Comparison of ENCODE assay signal across 24 mouse cellular contexts in the genomic region with DNA sequence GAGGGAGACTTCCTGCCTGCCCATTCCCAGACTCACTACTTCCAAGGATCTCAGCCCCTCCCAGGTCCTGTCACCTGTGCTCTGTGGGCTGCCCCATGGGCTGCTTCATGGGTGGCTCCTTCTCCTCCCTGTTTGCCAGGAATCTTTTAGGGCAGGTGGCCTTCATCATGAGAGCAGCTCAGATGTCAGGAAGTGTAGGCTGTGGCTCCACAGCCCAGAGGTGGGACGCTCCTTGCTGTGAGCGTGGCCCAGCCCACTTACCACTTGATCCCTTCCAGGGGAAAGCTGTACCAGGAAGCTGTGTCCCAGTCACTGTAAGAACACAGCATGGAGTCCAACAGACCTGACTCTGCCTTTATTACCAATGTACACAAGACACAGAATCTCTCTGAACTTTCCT. TPM values are rescaled to one million over a fixed set of nuclear protein-coding genes. Genes with fewer than 3 reads are reported as not detected.
DNase-seq lines count a peak whose midpoint lies in the region; ATAC-seq and TF ChIP-seq lines count a peak whose summit lies in the region.
"Had no signal": no experiment of that assay in that cellular context is flagged by ENCODE, and none has a peak within 500 bp of the region (broad histone marks: within the 10 kb centered on the region; RNA-seq: fewer than 3 reads in every experiment).

No protein-coding gene starts in this region.

- DNase-seq in embryonic facial prominence, embryonic 14.5 days (ENCODE audit: low spot score) = no peak
- no peak for DNase-seq in embryonic facial prominence, embryonic 10.5 days (ENCODE audit: low spot score)
- peak; percentile 49 to 73 for DNase-seq in lung, adult 18-20 months
- no peak for DNase-seq in lung, adult 2 months
- no peak for DNase-seq in spleen, postnatal 4 days (ENCODE audit: low spot score in 2 of 2)
- DNase-seq: adrenal gland, postnatal 36 days; cerebellum, adult 9-10 months; heart, postnatal 36 days; kidney, postnatal 36 days; layer of hippocampus, postnatal 36 days; right cerebral cortex, adult 18-20 months; right cerebral cortex, postnatal 4 days; thymus, postnatal 14 days had no signal

- H3K9ac ChIP-seq in embryonic facial prominence, embryonic 14.5 days (ENCODE audit: low read depth, low read length) = no peak overlapping the region
- peak overlapping the region; percentile 50 for H3K9ac ChIP-seq in intestine, embryonic 16.5 days (ENCODE audit: low read depth, low read length)
- H3K9ac ChIP-seq in stomach, embryonic 15.5 days = no peak overlapping the region
- no peak overlapping the region for H3K9ac ChIP-seq in forebrain, embryonic 13.5 days
- H3K9ac ChIP-seq: heart, embryonic 15.5 days; hindbrain, embryonic 13.5 days; liver, embryonic 14.5 days; neural tube, embryonic 15.5 days had no signal

- H3K4me1 ChIP-seq in embryonic facial prominence, embryonic 14.5 days (ENCODE audit: control insufficient read depth, insufficient read depth, low read length) = no peaks in the 10 kb centered on the region; the same call in 1 of the 2 replicates
- peaks cover 56% of the 10 kb centered on the region for H3K4me1 ChIP-seq in embryonic facial prominence, embryonic 10.5 days
- H3K4me1 ChIP-seq in lung, adult 2 months (ENCODE audit: control insufficient read depth, insufficient read depth, low read length) = peaks cover 22% of the 10 kb centered on the region
- peaks cover 42% of the 10 kb centered on the region for H3K4me1 ChIP-seq in intestine, embryonic 16.5 days (ENCODE audit: control insufficient read depth, insufficient read depth, low read length)
- peaks cover 27% of the 10 kb centered on the region for H3K4me1 ChIP-seq in stomach, embryonic 15.5 days
- no peaks in the 10 kb centered on the region for H3K4me1 ChIP-seq in forebrain, embryonic 13.5 days

- 24% methylated on average over 2 of the region's 2 CpGs for WGBS in embryonic facial prominence, embryonic 14.5 days
- 53% methylated on average over 2 of the region's 2 CpGs for WGBS in embryonic facial prominence, embryonic 10.5 days
- WGBS in lung, adult 2 months = 54% methylated on average over 2 of the region's 2 CpGs
- 37% methylated on average over 2 of the region's 2 CpGs for WGBS in intestine, embryonic 16.5 days
- WGBS in stomach, embryonic 15.5 days = 30% methylated on average over 2 of the region's 2 CpGs
- WGBS in forebrain, embryonic 13.5 days = 79% methylated on average over 2 of the region's 2 CpGs

- H3K4me2 ChIP-seq in embryonic facial prominence, embryonic 14.5 days (ENCODE audit: low read depth, low read length) = no peak overlapping the region
- no peak overlapping the region for H3K4me2 ChIP-seq in intestine, embryonic 16.5 days (ENCODE audit: low read depth, low read length)
- H3K4me2 ChIP-seq in stomach, embryonic 15.5 days = no peak overlapping the region
- no peak overlapping the region for H3K4me2 ChIP-seq in forebrain, embryonic 13.5 days
- H3K4me2 ChIP-seq: heart, embryonic 15.5 days; hindbrain, embryonic 13.5 days; neural tube, embryonic 15.5 days had no signal

- peak; percentile 63; the same call in 1 of the 2 replicates for ATAC-seq in embryonic facial prominence, embryonic 14.5 days (ENCODE audit: low read depth)
- peak; percentile 90 for ATAC-seq in intestine, embryonic 16.5 days
- ATAC-seq in stomach, embryonic 15.5 days (ENCODE audit: insufficient read depth, low FRiP score, low read depth) = peak; percentile 55; the same call in 1 of the 2 replicates
- ATAC-seq in forebrain, embryonic 13.5 days = no peak
- ATAC-seq: midbrain, embryonic 16.5 days had no signal

- H3K9me3 ChIP-seq in embryonic facial prominence, embryonic 14.5 days (ENCODE audit: control insufficient read depth, low read length) = no peaks in the 10 kb centered on the region
- no peaks in the 10 kb centered on the region for H3K9me3 ChIP-seq in embryonic facial prominence, embryonic 10.5 days
- H3K9me3 ChIP-seq in intestine, embryonic 16.5 days (ENCODE audit: control insufficient read depth, low read length) = no peaks in the 10 kb centered on the region
- no peaks in the 10 kb centered on the region for H3K9me3 ChIP-seq in stomach, embryonic 15.5 days
- H3K9me3 ChIP-seq in forebrain, embryonic 13.5 days (replicated peaks) = no peaks in the 10 kb centered on the region
- H3K9me3 ChIP-seq: heart, embryonic 15.5 days; hindbrain, embryonic 13.5 days; midbrain, embryonic 10.5 days; neural tube, embryonic 15.5 days had no signal

- TF ChIP-seq CTCF in lung, adult 2 months (IDR thresholded peaks at IDR 0.05; ENCODE audit: insufficient read depth, low read length) = no peak

- H3K36me3 ChIP-seq in embryonic facial prominence, embryonic 14.5 days (ENCODE audit: control insufficient read depth, insufficient read depth, low read length) = no peaks in the 10 kb centered on the region
- H3K36me3 ChIP-seq in embryonic facial prominence, embryonic 10.5 days (replicated peaks) = no peaks in the 10 kb centered on the region; the same call in 1 of the 2 replicates
- H3K36me3 ChIP-seq in intestine, embryonic 16.5 days (ENCODE audit: control insufficient read depth, insufficient read depth, low read length) = no peaks in the 10 kb centered on the region
- H3K36me3 ChIP-seq in stomach, embryonic 15.5 days = no peaks in the 10 kb centered on the region
- H3K36me3 ChIP-seq in forebrain, embryonic 13.5 days (ENCODE audit: poor library complexity, severe bottlenecking) = no peaks in the 10 kb centered on the region
- H3K36me3 ChIP-seq: heart, embryonic 15.5 days; hindbrain, embryonic 13.5 days; midbrain, embryonic 10.5 days; neural tube, embryonic 15.5 days had no signal

- H3K27ac ChIP-seq in embryonic facial prominence, embryonic 14.5 days (replicated peaks; ENCODE audit: low read depth, low read length) = no peak overlapping the region
- H3K27ac ChIP-seq in embryonic facial prominence, embryonic 10.5 days (replicated peaks) = no peak overlapping the region
- H3K27ac ChIP-seq in intestine, embryonic 16.5 days (ENCODE audit: low read length) = peak overlapping the region; percentile 91
- H3K27ac ChIP-seq in stomach, embryonic 15.5 days = peak overlapping the region; percentile 81
- no peak overlapping the region for H3K27ac ChIP-seq in forebrain, embryonic 13.5 days
- H3K27ac ChIP-seq: heart, embryonic 15.5 days; hindbrain, embryonic 13.5 days; liver, embryonic 14.5 days; macrophage; neural tube, embryonic 15.5 days had no signal

- H3K27me3 ChIP-seq in embryonic facial prominence, embryonic 14.5 days (replicated peaks; ENCODE audit: control insufficient read depth, insufficient read depth, low read length) = no peaks in the 10 kb centered on the region
- no peaks in the 10 kb centered on the region for H3K27me3 ChIP-seq in embryonic facial prominence, embryonic 10.5 days (replicated peaks; ENCODE audit: low read depth, poor library complexity, severe bottlenecking)
- H3K27me3 ChIP-seq in intestine, embryonic 16.5 days (replicated peaks; ENCODE audit: control insufficient read depth, insufficient read depth, low read length) = no peaks in the 10 kb centered on the region
- no peaks in the 10 kb centered on the region for H3K27me3 ChIP-seq in stomach, embryonic 15.5 days (replicated peaks)
- no peaks in the 10 kb centered on the region for H3K27me3 ChIP-seq in forebrain, embryonic 13.5 days
- H3K27me3 ChIP-seq: heart, embryonic 15.5 days had no signal

- no peak overlapping the region for H3K4me3 ChIP-seq in embryonic facial prominence, embryonic 14.5 days (ENCODE audit: low read depth, low read length)
- no peak overlapping the region for H3K4me3 ChIP-seq in embryonic facial prominence, embryonic 10.5 days
- H3K4me3 ChIP-seq in lung, adult 2 months (replicated peaks; ENCODE audit: extremely low read depth, low read depth, low read length) = no peak overlapping the region
- no peak overlapping the region for H3K4me3 ChIP-seq in intestine, embryonic 16.5 days (ENCODE audit: low read length)
- no peak overlapping the region for H3K4me3 ChIP-seq in stomach, embryonic 15.5 days (replicated peaks)
- no peak overlapping the region for H3K4me3 ChIP-seq in forebrain, embryonic 13.5 days
- H3K4me3 ChIP-seq: heart, embryonic 15.5 days; hindbrain, embryonic 13.5 days; midbrain, embryonic 10.5 days; neural tube, embryonic 15.5 days had no signal

- TF ChIP-seq POLR2A in lung, adult 2 months (IDR thresholded peaks at IDR 0.05; ENCODE audit: borderline replicate concordance, extremely low read depth, low read depth, low read length) = no peak

RNA-seq across cellular contexts. Expression of gene Hip1r, which starts 13.5 kb away (rescaled TPM):
- 7.5 and 8.4 TPM in 2 replicates for polyA plus RNA-seq in embryonic facial prominence, embryonic 14.5 days (2014; fragmentation: Nextera tagmentation; extraction: Ambion mirVana)
- polyA plus RNA-seq in embryonic facial prominence, embryonic 10.5 days (2016; fragmentation: Nextera tagmentation; extraction: Ambion mirVana) = 8.5 and 10.7 TPM in 2 replicates
- polyA plus RNA-seq in lung, adult 2 months (2012; rRNA removed) = 31.9 and 36.4 TPM in 2 replicates
- 33.8 and 34.8 TPM in 2 replicates for polyA plus RNA-seq in intestine, embryonic 16.5 days (2015; fragmentation: Nextera tagmentation; extraction: Ambion mirVana)
- 24.0 and 27.0 TPM in 2 replicates for polyA plus RNA-seq in stomach, embryonic 15.5 days (2015; fragmentation: Nextera tagmentation; extraction: Ambion mirVana)
- polyA plus RNA-seq in forebrain, embryonic 13.5 days (2015; fragmentation: Nextera tagmentation; extraction: Ambion mirVana) = 16.2 and 16.8 TPM in 2 replicates

RNA-seq across cellular contexts. Expression of gene Vps37b, which starts 45.1 kb away (rescaled TPM):
- 30.4 and 31.7 TPM in 2 replicates for polyA plus RNA-seq in embryonic facial prominence, embryonic 14.5 days (2014; fragmentation: Nextera tagmentation; extraction: Ambion mirVana)
- polyA plus RNA-seq in embryonic facial prominence, embryonic 10.5 days (2016; fragmentation: Nextera tagmentation; extraction: Ambion mirVana) = 43.8 and 47.6 TPM in 2 replicates
- 36.6 and 39.3 TPM in 2 replicates for polyA plus RNA-seq in lung, adult 2 months (2012; rRNA removed)
- polyA plus RNA-seq in intestine, embryonic 16.5 days (2015; fragmentation: Nextera tagmentation; extraction: Ambion mirVana) = 25.7 and 27.1 TPM in 2 replicates
- polyA plus RNA-seq in stomach, embryonic 15.5 days (2015; fragmentation: Nextera tagmentation; extraction: Ambion mirVana) = 36.2 and 37.1 TPM in 2 replicates
- polyA plus RNA-seq in forebrain, embryonic 13.5 days (2015; fragmentation: Nextera tagmentation; extraction: Ambion mirVana) = 86.5 and 92.2 TPM in 2 replicates

RNA-seq across cellular contexts. Expression of gene Ccdc62, which starts 56.4 kb away (rescaled TPM):
- polyA plus RNA-seq in embryonic facial prominence, embryonic 14.5 days (2014; fragmentation: Nextera tagmentation; extraction: Ambion mirVana) = 4.6 and 6.4 TPM in 2 replicates
- 5.0 and 5.9 TPM in 2 replicates for polyA plus RNA-seq in embryonic facial prominence, embryonic 10.5 days (2016; fragmentation: Nextera tagmentation; extraction: Ambion mirVana)
- polyA plus RNA-seq in lung, adult 2 months (2012; rRNA removed) = 2.0 and 3.2 TPM in 2 replicates
- polyA plus RNA-seq in intestine, embryonic 16.5 days (2015; fragmentation: Nextera tagmentation; extraction: Ambion mirVana) = 5.1 and 5.2 TPM in 2 replicates
- polyA plus RNA-seq in stomach, embryonic 15.5 days (2015; fragmentation: Nextera tagmentation; extraction: Ambion mirVana) = 5.6 and 7.0 TPM in 2 replicates
- polyA plus RNA-seq in forebrain, embryonic 13.5 days (2015; fragmentation: Nextera tagmentation; extraction: Ambion mirVana) = 5.1 and 6.0 TPM in 2 replicates

RNA-seq across cellular contexts. Expression of gene Gm43518, which starts 59.7 kb away (rescaled TPM):
- polyA plus RNA-seq in embryonic facial prominence, embryonic 14.5 days (2014; fragmentation: Nextera tagmentation; extraction: Ambion mirVana) = 0.67 and 0.68 TPM in 2 replicates
- polyA plus RNA-seq in embryonic facial prominence, embryonic 10.5 days (2016; fragmentation: Nextera tagmentation; extraction: Ambion mirVana) = 2.0 TPM in 2 replicates
- 0.41 and 0.53 TPM in 2 replicates for polyA plus RNA-seq in lung, adult 2 months (2012; rRNA removed)
- polyA plus RNA-seq in intestine, embryonic 16.5 days (2015; fragmentation: Nextera tagmentation; extraction: Ambion mirVana) = 1.2 and 2.8 TPM in 2 replicates
- 2.4 and 3.4 TPM in 2 replicates for polyA plus RNA-seq in stomach, embryonic 15.5 days (2015; fragmentation: Nextera tagmentation; extraction: Ambion mirVana)
- 1.9 and 3.4 TPM in 2 replicates for polyA plus RNA-seq in forebrain, embryonic 13.5 days (2015; fragmentation: Nextera tagmentation; extraction: Ambion mirVana)
- polyA plus RNA-seq: embryonic facial prominence, embryonic 11.5 days; macrophage had no signal

Comparison
In these comparisons a context has a peak if more than half of its experiments do, and no peak if none do; other contexts are left out.
1. DNase-seq: peak in lung, adult 18-20 months (2 of 2); none in embryonic facial prominence, embryonic 14.5 days (single experiment), embryonic facial prominence, embryonic 10.5 days (single experiment), lung, adult 2 months (single experiment) and spleen, postnatal 4 days (0 of 2).
2. H3K27ac ChIP-seq: peak in intestine, embryonic 16.5 days (single experiment) and stomach, embryonic 15.5 days (single experiment); none in embryonic facial prominence, embryonic 14.5 days (single experiment), embryonic facial prominence, embryonic 10.5 days (single experiment) and forebrain, embryonic 13.5 days (single experiment).